Mouse (Mus musculus) testis, adult 2 months (tissue): ENCODE data around the gene Serpinf2. TPM values are rescaled to one million over a fixed set of nuclear protein-coding genes. Genes with fewer than 3 reads are reported as not detected.

ENCODE experiments used
- H3K27ac ChIP-seq: fragments of 200-500 bp; 2 replicates; pipeline ENCODE4 v1.5.1; 2012; ENCODE audit warnings: low read depth, low read length; ENCODE audit not compliant: control insufficient read depth, insufficient read depth
- H3K27me3 ChIP-seq: fragments of 200-500 bp; 2 replicates; pipeline ENCODE4 v1.6.1; 2012; ENCODE audit warnings: mild to moderate bottlenecking, low read length, moderate library complexity; ENCODE audit not compliant: control insufficient read depth, insufficient read depth
- H3K36me3 ChIP-seq: fragments of 200-500 bp; 2 replicates; pipeline ENCODE4 v1.6.1; 2012; ENCODE audit warnings: mild to moderate bottlenecking, low read length; ENCODE audit not compliant: control insufficient read depth, insufficient read depth
- H3K4me1 ChIP-seq: fragments of 200-500 bp; 2 replicates; pipeline ENCODE4 v1.6.1; 2012; ENCODE audit warnings: low read length; ENCODE audit not compliant: control insufficient read depth, insufficient read depth
- H3K4me3 ChIP-seq: fragments of 200-500 bp; 2 replicates; pipeline ENCODE4 v1.5.1; 2012; ENCODE audit warnings: low read depth, mild to moderate bottlenecking, low read length, moderate library complexity, mixed read lengths; ENCODE audit not compliant: control insufficient read depth
- CTCF ChIP-seq: fragments of 200-500 bp; IDR thresholded peaks from 2 replicates; pipeline ENCODE4 v1.5.1; 2012; ENCODE audit warnings: low read depth, mild to moderate bottlenecking, inconsistent platforms, low read length, moderate library complexity; ENCODE audit not compliant: control insufficient read depth, insufficient read depth, insufficient replicate concordance
- POLR2A ChIP-seq: fragments of 200-500 bp; IDR thresholded peaks from 2 replicates; pipeline ENCODE4 v1.6.1; 2012; ENCODE audit warnings: low read depth, mild to moderate bottlenecking, inconsistent platforms, low read length, moderate library complexity; ENCODE audit not compliant: control insufficient read depth
- polyA plus RNA-seq: library from polyadenylated mRNA; depleted of rRNA; stranded (reverse); fragments of >200 nt; gene quantifications from 2 replicates; pipeline ENCODE4 v1.2.3, GENCODE M21; 2012

The Serpinf2 gene
- polyA plus RNA-seq, 1 experiment: 0.33 TPM

- Histone ChIP-seq H3K27ac (peak overlapping the region; percentile 82), H3K4me1 (peaks cover 38% of the 10 kb centered on the region), H3K36me3 (no peaks in the 10 kb centered on the region), H3K27me3 (no peaks in the 10 kb centered on the region), H3K4me3 (peak overlapping the region; percentile 85)
- TF ChIP-seq POLR2A (0 out of 2 replicates have a peak, but pooled peaks have one; percentile 31), CTCF (no peak)
Measured at GRCm38 (mm10) chr11:75462865-75463336, 23.5 kb upstream of the Serpinf2 start.

GRCm38 (mm10) chr11:75462253-75462783, 22.9 kb upstream of the Serpinf2 start:
- H3K27me3 ChIP-seq: no peaks in the 10 kb centered on the region
- TF ChIP-seq CTCF: no peak
- peak; percentile 4; the same call in 1 of the 2 replicates for TF ChIP-seq POLR2A
- peaks cover 36% of the 10 kb centered on the region for H3K4me1 ChIP-seq
- no peaks in the 10 kb centered on the region for H3K36me3 ChIP-seq
- H3K4me3 ChIP-seq: peak overlapping the region; percentile 85
- H3K27ac ChIP-seq: peak overlapping the region; percentile 82

GRCm38 (mm10) chr11:75461743-75462252, 22.4 kb upstream of the Serpinf2 start:
- H3K27ac ChIP-seq: peak overlapping the region; percentile 82

GRCm38 (mm10) chr11:75460844-75461742, 21.7 kb upstream of the Serpinf2 start, which contains the start of gene Tlcd2:
Tlcd2 (plus strand) TSS chr11:75461715.
- Histone ChIP-seq H3K36me3 (no peaks in the 10 kb centered on the region), H3K4me3 (peak within 1 kb of the TSS; percentile 85), H3K4me1 (peaks cover 36% of the 10 kb centered on the region), H3K27me3 (no peaks in the 10 kb centered on the region), H3K27ac (peak within 1 kb of the TSS; percentile 95)
- peak; percentile 21; the same call in 1 of the 2 replicates for TF ChIP-seq CTCF
- TF ChIP-seq POLR2A: peak; percentile 100

More at GRCm38 (mm10) chr11:75461743-75462252, 22.4 kb upstream of the Serpinf2 start:
- H3K27me3 ChIP-seq: no peaks in the 10 kb centered on the region
- H3K4me1 ChIP-seq: peaks cover 36% of the 10 kb centered on the region
- H3K4me3 ChIP-seq: peak overlapping the region; percentile 85
- no peak for TF ChIP-seq POLR2A
- TF ChIP-seq CTCF: no peak
- H3K36me3 ChIP-seq: no peaks in the 10 kb centered on the region

- peak overlapping the region; percentile 95 for H3K27ac ChIP-seq
- peak overlapping the region; percentile 85 for H3K4me3 ChIP-seq
- TF ChIP-seq CTCF (no peak), POLR2A (peak; percentile 22; the same call in 1 of the 2 replicates)
- no peaks in the 10 kb centered on the region for H3K36me3 ChIP-seq
- peaks cover 36% of the 10 kb centered on the region for H3K4me1 ChIP-seq
- no peaks in the 10 kb centered on the region for H3K27me3 ChIP-seq
Measured at GRCm38 (mm10) chr11:75460103-75460843, 20.9 kb upstream of the Serpinf2 start.

GRCm38 (mm10) chr11:75459751-75460102, 20.3 kb upstream of the Serpinf2 start:
- TF ChIP-seq POLR2A (no peak), CTCF (no peak)
- Histone ChIP-seq H3K36me3 (no peaks in the 10 kb centered on the region), H3K27me3 (no peaks in the 10 kb centered on the region)

More at GRCm38 (mm10) chr11:75459751-75460102, 20.3 kb upstream of the Serpinf2 start:
- H3K4me3 ChIP-seq: peak overlapping the region; percentile 41
- H3K27ac ChIP-seq: peak overlapping the region; percentile 95
- peaks cover 34% of the 10 kb centered on the region for H3K4me1 ChIP-seq
